Mouse (Mus musculus) gastrocnemius, adult 2 months (tissue): Measurements from ENCODE around the gene Gria4. TPM values are rescaled to one million over a fixed set of nuclear protein-coding genes. Genes with fewer than 3 reads are reported as not detected.

Experiments used
- DNase-seq: peaks from one replicate; pipeline ENCODE4 v3.0.0; 2022
- H3K27ac ChIP-seq: fragments of 200-600 bp; 2 replicates; pipeline ENCODE4 v1.8.1; 2022; ENCODE audit warnings: mild to moderate bottlenecking
- H3K4me3 ChIP-seq: fragments of 200-600 bp; 2 replicates; pipeline ENCODE4 v1.8.1; 2022; ENCODE audit warnings: mild to moderate bottlenecking, moderate library complexity
- CTCF ChIP-seq: fragments of 200-600 bp; IDR thresholded peaks from 2 replicates; pipeline ENCODE4 v1.8.1; 2022; ENCODE audit warnings: antibody characterized with exemption, mild to moderate bottlenecking, moderate library complexity
- intact Hi-C: fragments of 180-260 bp; cut with DNase I; formaldehyde crosslinking; loops from one replicate; pipeline ENCODE4 v1.15.1; 2025
- microRNA-seq: library from miRNA; unstranded; fragments of <30 nt; microRNA quantifications from one replicate; pipeline ENCODE4 v1.2.0, GENCODE M21; 2021
- total RNA-seq, 2 experiments: library from RNA; stranded (reverse); gene quantifications; 2 replicates each; pipeline ENCODE4 v1.2.3; 2021

Gene Gria4
- total RNA-seq, 2 experiments from 2014 or later, result 0.08 to 0.20 TPM

- no peak for TF ChIP-seq CTCF
- Histone ChIP-seq H3K4me3 (peak within 1 kb of the TSS; percentile 79), H3K27ac (peak within 1 kb of the TSS; percentile 90)
- peak; percentile 98 for DNase-seq
- intact Hi-C loops, result loop anchor here (2.0 to 5.0 kb wide), 2 partner anchors 67 to 974 kb away; partner anchors contain the start of genes Aasdhppt, Cwf19l2 and Kbtbd3
These were observed 420.0 kb downstream of the Gria4 start, which contains the start of gene Msantd4 for GRCm38 (mm10) chr9:4375828-4376639. TSS of gene Msantd4 (plus strand) at chr9:4376562.

Small RNAs within 50 kb of the gene (microRNA-seq; reads per million reads assigned to microRNA genes)
- gene Gm23811, result not detected
- not detected for gene Gm23992
